Mouse (Mus musculus): Measurements from ENCODE around the gene Stoml3. TPM values are rescaled to one million over a fixed set of nuclear protein-coding genes. Genes with fewer than 3 reads are reported as not detected.

The Stoml3 gene
- polyA plus RNA-seq, 1 experiment from 2014 or later, result not detected

DNA sequence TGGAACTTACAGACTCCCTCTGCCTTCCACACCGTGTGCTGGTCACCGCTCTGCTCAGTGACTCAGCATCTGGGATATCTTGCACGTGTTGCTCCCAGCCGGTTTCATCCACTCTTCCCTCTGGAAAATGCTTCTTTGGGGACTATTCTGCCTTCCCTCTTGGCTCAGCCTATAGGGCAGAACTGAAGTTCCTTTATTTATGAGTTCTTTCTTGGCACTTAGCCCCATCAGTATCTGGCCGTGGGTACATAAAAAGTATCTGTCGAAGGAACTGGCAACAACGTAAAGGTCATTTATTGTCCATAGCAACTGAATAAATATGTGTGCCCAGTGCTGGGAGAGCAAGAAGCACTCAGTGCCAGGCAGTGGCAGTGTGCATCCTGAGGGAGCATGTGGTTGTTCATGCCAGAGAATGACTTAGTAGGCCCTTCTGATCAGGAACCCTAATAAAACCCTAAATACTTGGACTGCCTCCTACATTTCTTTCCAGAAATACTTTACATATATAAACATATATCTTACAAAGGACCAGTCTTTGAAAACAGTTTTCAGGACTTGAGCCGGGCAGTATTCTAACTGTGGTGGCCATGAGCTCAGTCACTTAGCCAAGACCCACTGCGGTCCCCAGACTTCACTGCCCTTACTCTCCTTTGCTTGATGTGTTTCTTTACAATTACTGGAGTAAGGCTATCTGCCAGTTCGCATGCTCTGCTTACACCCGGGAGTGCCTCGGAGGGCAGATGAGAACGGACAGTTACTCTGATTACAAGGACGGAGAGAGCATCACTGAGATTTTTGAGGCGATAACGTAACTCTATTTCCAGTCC, 69.1 kb downstream of the Stoml3 start:
- 90% methylated on average over 16 of the region's 16 CpGs for WGBS
- H3K27ac ChIP-seq, result no peak overlapping the region
- H3K4me3 ChIP-seq, result no peak overlapping the region
- H3K9me3 ChIP-seq, result no peaks in the 10 kb centered on the region
- no peaks in the 10 kb centered on the region for H3K36me3 ChIP-seq
- H3K27me3 ChIP-seq (ENCODE audit: insufficient read depth, poor library complexity, severe bottlenecking), result peaks cover 19% of the 10 kb centered on the region
- DNase-seq (ENCODE audit: low spot score), result no peak
- peaks cover 37% of the 10 kb centered on the region for H3K4me1 ChIP-seq (replicated peaks)

Other genes with a start within 250 kb of the Stoml3 start
- gene Nhlrc3, start 25.3 kb upstream of the Stoml3 start, polyA plus RNA-seq (2016; fragmentation: Nextera tagmentation; extraction: Ambion mirVana), result 9.3 and 9.9 TPM in 2 replicates
- 22.4 and 24.2 TPM in 2 replicates for gene Proser1, start 25.0 kb upstream of the Stoml3 start, polyA plus RNA-seq (2016; fragmentation: Nextera tagmentation; extraction: Ambion mirVana)
- gene Frem2, start 168.7 kb downstream of the Stoml3 start, polyA plus RNA-seq (2016; fragmentation: Nextera tagmentation; extraction: Ambion mirVana), result 3.5 and 6.0 TPM in 2 replicates